Mouse (Mus musculus) stomach, embryonic 16.5 days (tissue): Measurements from ENCODE around the gene Gm436. TPM values are rescaled to one million over a fixed set of nuclear protein-coding genes. Genes with fewer than 3 reads are reported as not detected.

Experiments
- ATAC-seq: fragments of 200-750 bp; cut with Nextera tagmentation; 2 replicates; pipeline ENCODE4 v1.8.0; 2017; ENCODE audit warnings: moderate number of reproducible peaks, moderate TSS enrichment; ENCODE audit not compliant: insufficient read depth, low FRiP score
- H3K27ac ChIP-seq: fragments of 300-500 bp; sonication (generic); 2 replicates; pipeline ENCODE4 v1.5.1; 2014; ENCODE audit warnings: low read length
- H3K27me3 ChIP-seq: fragments of 300-500 bp; sonication (generic); 2 replicates; pipeline ENCODE4 v1.6.1; 2014; ENCODE audit warnings: low read length, control low read depth, mixed read lengths; ENCODE audit not compliant: control insufficient read depth, insufficient read depth
- H3K36me3 ChIP-seq: fragments of 300-500 bp; sonication (generic); 2 replicates; pipeline ENCODE4 v1.6.1; 2014; ENCODE audit warnings: low read length; ENCODE audit not compliant: control insufficient read depth, insufficient read depth
- H3K4me1 ChIP-seq: fragments of 300-500 bp; sonication (generic); 2 replicates; pipeline ENCODE4 v1.6.1; 2014; ENCODE audit warnings: low read length, control low read depth, mixed read lengths; ENCODE audit not compliant: control insufficient read depth, insufficient read depth
- H3K4me2 ChIP-seq: fragments of 300-500 bp; sonication (generic); 2 replicates; pipeline ENCODE4 v1.6.1; 2014; ENCODE audit warnings: low read depth, low read length, mixed read lengths
- H3K4me3 ChIP-seq: fragments of 300-500 bp; sonication (generic); replicated peaks from 2 replicates; pipeline ENCODE4 v1.5.1; 2014; ENCODE audit warnings: mild to moderate bottlenecking, low read length
- H3K9ac ChIP-seq: fragments of 300-500 bp; sonication (generic); 2 replicates; pipeline ENCODE4 v1.6.1; 2014; ENCODE audit warnings: low read length
- H3K9me3 ChIP-seq: fragments of 300-500 bp; sonication (generic); replicated peaks from 2 replicates; pipeline ENCODE4 v1.6.1; 2016; ENCODE audit warnings: low read length, control low read depth; ENCODE audit not compliant: control insufficient read depth
- WGBS: fragments of 180-500 bp; shearing (Covaris S2); extraction: QIAGEN DNeasy Blood & Tissue Kit; methylation state at CpG from one replicate; pipeline ENCODE4 v1.1.7; 2014; 5-methylcytosine and 5-hydroxymethylcytosine counted together
- polyA plus RNA-seq: library from polyadenylated mRNA; unstranded; fragments of >200 nt; fragmentation: Nextera tagmentation; extraction: Ambion mirVana; gene quantifications from 2 replicates; pipeline ENCODE4 v1.2.1, GENCODE M21; 2015

Gene Gm436
- not detected in 2 replicates for polyA plus RNA-seq

DNA sequence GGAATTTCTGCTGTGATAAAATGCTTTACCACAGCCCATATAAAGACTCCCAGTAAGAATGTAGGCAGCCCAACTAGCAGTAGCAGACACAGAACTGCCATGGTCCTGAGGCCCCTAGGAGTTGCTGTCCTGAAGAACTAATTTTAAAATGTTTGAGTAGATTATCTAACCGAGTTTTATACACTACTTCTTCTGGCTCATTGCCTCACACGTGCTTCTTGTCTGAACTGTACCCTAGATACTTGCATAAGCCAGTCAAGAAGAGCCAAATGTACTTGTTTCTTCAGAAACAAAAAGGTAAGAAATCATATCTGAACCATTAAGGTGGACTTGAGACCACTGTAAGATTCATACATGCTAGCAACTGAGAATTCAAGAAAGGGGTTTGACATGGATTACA is at the start of gene Gm436:
TSS of gene Gm436 (minus strand) at position 101 of the 400 bp plus-strand sequence.
- no peak within 1 kb of the TSS for H3K4me3 ChIP-seq
- H3K9ac ChIP-seq: no peak within 1 kb of the TSS
- H3K27ac ChIP-seq: no peak within 1 kb of the TSS
- no peaks in the 10 kb centered on the region for H3K9me3 ChIP-seq
- no peaks in the 10 kb centered on the region for H3K36me3 ChIP-seq
- no peaks in the 10 kb centered on the region for H3K4me1 ChIP-seq
- no peak for ATAC-seq
- no peak within 1 kb of the TSS for H3K4me2 ChIP-seq
- no peaks in the 10 kb centered on the region for H3K27me3 ChIP-seq
- WGBS: 48% methylated on average over 2 of the region's 2 CpGs

DNA sequence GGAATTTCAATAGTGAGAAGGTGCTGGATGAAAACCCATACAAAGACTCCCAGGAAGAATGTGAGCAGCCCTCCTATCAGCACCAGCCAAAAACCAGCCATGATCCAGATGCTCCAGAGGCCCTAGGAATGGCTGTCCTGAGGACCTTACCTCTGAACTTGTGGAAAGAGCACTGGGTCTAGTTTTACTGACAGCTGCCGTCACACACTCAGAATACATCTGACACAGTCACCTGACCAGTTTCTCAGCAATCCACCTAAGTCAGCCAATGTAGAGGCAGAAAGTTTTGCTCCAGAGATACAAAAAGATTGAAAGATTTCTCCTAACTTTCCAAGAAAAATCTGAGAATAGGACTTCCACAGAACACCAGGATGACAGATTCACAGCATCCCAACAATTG is 35.1 kb upstream of the Gm436 start, which contains the start of gene Gm13178:
TSS of gene Gm13178 (minus strand) at position 101 of the 400 bp plus-strand sequence.
- H3K27ac ChIP-seq: no peak within 1 kb of the TSS
- H3K9ac ChIP-seq: no peak within 1 kb of the TSS
- H3K9me3 ChIP-seq: no peaks in the 10 kb centered on the region
- H3K4me1 ChIP-seq: no peaks in the 10 kb centered on the region
- no peak for ATAC-seq
- no peak within 1 kb of the TSS for H3K4me2 ChIP-seq
- H3K4me3 ChIP-seq: no peak within 1 kb of the TSS
- 85% methylated on average over 1 of the region's 1 CpGs for WGBS
- no peaks in the 10 kb centered on the region for H3K27me3 ChIP-seq
- no peaks in the 10 kb centered on the region for H3K36me3 ChIP-seq

DNA sequence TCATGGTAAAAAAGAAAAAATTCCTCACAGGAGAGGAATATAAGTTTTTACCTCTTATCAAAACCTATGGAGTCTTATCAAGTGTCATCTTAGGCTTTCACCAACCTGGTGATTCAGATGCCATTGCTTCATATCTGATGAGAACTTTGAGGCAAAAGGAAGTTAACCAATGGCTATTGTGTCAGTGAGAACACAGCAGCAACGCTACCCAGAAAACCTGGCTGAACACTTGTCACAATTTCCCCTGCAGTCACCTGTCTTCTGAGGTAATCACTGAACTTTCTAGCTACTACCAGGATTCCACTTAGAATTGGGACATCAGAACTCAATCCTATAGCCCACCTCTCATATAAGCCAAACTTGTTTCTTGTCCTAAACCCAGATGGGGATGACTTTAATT is 33.5 kb upstream of the Gm436 start:
- no peak overlapping the region for H3K27ac ChIP-seq
- no peaks in the 10 kb centered on the region for H3K4me1 ChIP-seq
- no peak for ATAC-seq
- no peak overlapping the region for H3K9ac ChIP-seq
- no peaks in the 10 kb centered on the region for H3K9me3 ChIP-seq
- H3K36me3 ChIP-seq: no peaks in the 10 kb centered on the region
- WGBS: 82% methylated on average over 1 of the region's 1 CpGs
- no peak overlapping the region for H3K4me3 ChIP-seq
- no peak overlapping the region for H3K4me2 ChIP-seq
- no peaks in the 10 kb centered on the region for H3K27me3 ChIP-seq

DNA sequence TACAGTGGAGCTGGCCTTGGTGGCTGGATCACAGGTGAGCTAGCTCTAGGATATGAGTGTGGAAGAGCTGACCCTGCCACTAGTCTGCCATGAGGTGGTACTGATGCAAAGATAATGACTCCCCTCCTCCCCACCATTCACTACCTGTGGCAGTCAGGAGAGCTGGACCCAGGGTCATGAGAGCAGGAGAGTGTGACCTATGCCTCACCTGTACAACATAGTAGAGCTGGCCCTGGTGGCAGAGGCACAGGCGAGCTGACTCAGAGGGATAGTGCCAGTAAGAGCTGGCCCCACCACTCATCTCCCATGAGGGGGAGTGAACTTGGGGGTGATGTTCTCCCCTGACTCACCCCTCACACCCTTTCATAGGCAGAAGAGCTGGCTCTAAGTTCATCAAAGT is 32.1 kb upstream of the Gm436 start:
- Histone ChIP-seq H3K27ac (no peak overlapping the region), H3K27me3 (no peaks in the 10 kb centered on the region), H3K4me1 (no peaks in the 10 kb centered on the region), H3K9me3 (no peaks in the 10 kb centered on the region), H3K9ac (no peak overlapping the region), H3K4me3 (no peak overlapping the region), H3K4me2 (no peak overlapping the region), H3K36me3 (no peaks in the 10 kb centered on the region)
- 83% methylated on average over 1 of the region's 1 CpGs for WGBS
- ATAC-seq: no peak; the same call in 1 of the 2 replicates

DNA sequence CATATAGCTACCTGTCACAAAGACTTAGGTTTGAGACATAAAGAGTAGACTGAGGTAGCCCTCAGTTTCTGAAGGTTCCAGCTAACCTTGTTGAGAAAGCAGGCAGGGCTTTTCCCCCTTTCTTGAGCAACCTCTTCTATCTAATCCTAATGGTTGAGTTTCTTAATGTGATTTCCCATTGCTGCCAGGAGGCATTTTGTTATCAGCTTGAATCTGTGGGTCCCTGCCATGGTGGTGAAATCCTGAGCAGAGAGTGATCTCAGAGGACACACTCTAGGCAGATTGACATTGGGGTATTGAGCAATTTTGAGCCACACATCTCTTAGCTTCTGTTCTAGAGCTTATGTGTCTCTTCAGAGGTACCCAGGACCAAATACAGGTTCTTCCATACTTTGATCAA is 47.9 kb downstream of the Gm436 start:
- Histone ChIP-seq H3K4me1 (no peaks in the 10 kb centered on the region), H3K9ac (no peak overlapping the region), H3K36me3 (no peaks in the 10 kb centered on the region), H3K9me3 (no peaks in the 10 kb centered on the region), H3K4me2 (no peak overlapping the region), H3K4me3 (no peak overlapping the region), H3K27me3 (no peaks in the 10 kb centered on the region), H3K27ac (no peak overlapping the region)
- no peak for ATAC-seq

Other genes with a start within 250 kb of the Gm436 start
- gene 1700012P22Rik, start 247.6 kb downstream of the Gm436 start, polyA plus RNA-seq: not detected in 2 replicates
- not detected in 2 replicates for gene Gm9944, start 233.1 kb downstream of the Gm436 start, polyA plus RNA-seq
- gene Aadacl3, start 222.6 kb downstream of the Gm436 start, polyA plus RNA-seq: not detected in 2 replicates
- not detected in 2 replicates for gene 9430007A20Rik, start 166.5 kb downstream of the Gm436 start, polyA plus RNA-seq
- not detected in 2 replicates for gene Gm13124, start 121.2 kb downstream of the Gm436 start, polyA plus RNA-seq
- not detected in 2 replicates for gene Aadacl4, start 72.7 kb downstream of the Gm436 start, polyA plus RNA-seq
- not detected in 2 replicates for gene Gm13178, start 35.0 kb upstream of the Gm436 start, polyA plus RNA-seq
- not detected in 2 replicates for gene Gm438, start 100.2 kb upstream of the Gm436 start, polyA plus RNA-seq
- gene Dhrs3, start 206.5 kb upstream of the Gm436 start, polyA plus RNA-seq: 118 and 119 TPM in 2 replicates